Mouse (Mus musculus): ENCODE data around the gene Cplx2.

DNA sequence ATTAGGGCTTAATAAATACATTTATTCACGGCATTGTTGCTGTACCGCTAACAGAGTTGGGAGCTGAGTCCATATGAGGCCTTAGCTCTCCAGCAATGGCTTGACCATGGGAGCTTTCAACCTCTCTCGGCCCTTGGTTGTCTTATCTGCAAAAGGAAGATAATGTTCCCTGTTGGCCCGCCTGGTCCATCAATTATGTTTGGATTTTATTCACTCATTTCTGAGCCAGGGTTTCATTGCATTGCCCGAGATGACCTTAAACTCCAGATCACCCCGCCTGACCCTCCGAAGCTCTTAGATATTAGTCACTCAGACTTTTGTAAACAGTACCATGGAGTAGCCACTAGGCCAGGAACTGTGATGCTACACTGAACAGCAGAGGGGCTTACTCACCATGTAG is 33.6 kb upstream of the Cplx2 start:
- TF ChIP-seq CTCF (IDR thresholded peaks at IDR 0.05; ENCODE audit: extremely low read depth, insufficient read depth, insufficient read length, insufficient replicate concordance): no peak
- no peak for TF ChIP-seq POLR2A (IDR thresholded peaks at IDR 0.05; ENCODE audit: low read depth, low read length)

Measured in spleen, adult 2 months (tissue).